Mouse (Mus musculus) embryonic fibroblast, embryonic 13.5 days (primary cell): ENCODE data around the gene Olfr1284.

Experiments
- CTCF ChIP-seq: IDR thresholded peaks from 2 replicates; pipeline ENCODE4 v1.5.1; 2011; ENCODE audit warnings: mild to moderate bottlenecking, control low read depth, low read length, moderate library complexity, borderline replicate concordance; ENCODE audit not compliant: insufficient read depth
- POLR2A ChIP-seq: IDR thresholded peaks from 2 replicates; pipeline ENCODE4 v1.6.1; 2011; ENCODE audit warnings: low read depth, mild to moderate bottlenecking, control low read depth, low read length, moderate library complexity

DNA sequence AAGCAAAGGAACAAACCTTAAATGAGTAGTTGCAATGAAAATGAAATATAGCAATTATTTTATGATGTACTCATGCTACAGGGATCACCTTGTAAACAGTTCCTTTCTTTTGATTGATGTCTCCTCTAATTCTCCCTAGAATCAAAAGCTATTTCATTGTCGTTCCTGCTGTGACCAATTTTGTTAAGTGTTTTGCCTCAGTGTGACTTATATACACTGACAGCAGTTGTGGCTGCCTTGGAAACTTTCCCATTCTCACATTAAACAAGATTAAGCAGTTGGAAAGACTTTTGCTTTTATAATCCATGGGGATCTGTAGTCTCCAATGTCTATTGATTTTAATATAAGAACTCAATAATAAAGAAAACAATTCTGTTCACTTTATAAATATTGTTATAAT is 47.6 kb downstream of the Olfr1284 start, which contains the start of gene Olfr1286:
- TF ChIP-seq CTCF (no peak), POLR2A (no peak)
